Mouse (Mus musculus) c-Kit-positive CD71-positive TER-119-positive erythroid progenitor cells, embryonic 14.5 days (primary cell): ENCODE results near the gene Zfp428.

ENCODE experiments used
- DNase-seq: peaks from one replicate; pipeline ENCODE4 v3.0.0-alpha.2; 2013; ENCODE audit warnings: low spot score

Zfp428 gene

DNA sequence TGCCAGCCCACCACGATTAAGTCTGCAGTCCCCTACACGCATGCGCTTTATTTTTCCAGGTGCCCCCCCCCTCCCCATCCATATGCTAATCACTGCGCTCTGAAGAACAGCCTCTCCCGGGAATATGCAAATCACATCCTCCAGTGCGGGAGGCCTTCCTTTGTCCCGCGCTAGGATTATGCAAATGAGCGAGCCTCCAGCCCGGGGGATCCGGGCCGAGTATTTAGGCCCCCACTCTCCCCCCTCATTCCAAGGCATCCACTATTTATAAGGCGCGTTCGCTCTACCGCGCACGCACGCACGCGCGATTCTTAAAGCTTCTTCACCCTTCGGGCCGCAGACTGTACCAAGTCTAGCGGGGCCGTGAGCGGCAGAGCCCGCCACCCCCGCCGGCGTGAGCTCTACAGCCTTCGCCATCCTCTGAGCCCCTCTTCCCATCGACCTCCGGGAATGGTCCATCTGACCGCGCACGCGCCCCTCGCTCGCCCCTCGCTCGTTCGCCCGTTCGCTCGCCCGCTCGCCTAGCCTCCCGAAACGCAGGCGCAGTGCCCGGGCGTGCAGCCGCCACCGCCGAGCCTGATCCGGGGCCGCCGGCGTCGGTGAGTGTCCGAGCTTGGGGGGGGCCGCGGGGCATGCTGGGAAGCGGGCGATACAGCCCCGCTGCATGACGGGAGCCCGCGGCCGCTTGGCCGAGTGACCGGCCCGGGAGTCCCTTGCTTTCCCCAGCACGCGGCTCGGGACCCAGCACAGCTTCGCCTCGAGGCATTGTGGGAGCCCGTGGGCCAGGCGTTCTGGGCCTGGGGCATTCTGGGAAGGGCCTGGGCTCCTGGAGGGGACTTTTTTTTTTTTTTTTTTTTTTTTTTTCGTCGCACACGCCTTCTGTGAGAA is at the start of gene Zfp428:
Gene Zfp428 (plus strand): TSS at position 169 of the 888 bp plus-strand sequence.
- peak; percentile 59 for DNase-seq

DNA sequence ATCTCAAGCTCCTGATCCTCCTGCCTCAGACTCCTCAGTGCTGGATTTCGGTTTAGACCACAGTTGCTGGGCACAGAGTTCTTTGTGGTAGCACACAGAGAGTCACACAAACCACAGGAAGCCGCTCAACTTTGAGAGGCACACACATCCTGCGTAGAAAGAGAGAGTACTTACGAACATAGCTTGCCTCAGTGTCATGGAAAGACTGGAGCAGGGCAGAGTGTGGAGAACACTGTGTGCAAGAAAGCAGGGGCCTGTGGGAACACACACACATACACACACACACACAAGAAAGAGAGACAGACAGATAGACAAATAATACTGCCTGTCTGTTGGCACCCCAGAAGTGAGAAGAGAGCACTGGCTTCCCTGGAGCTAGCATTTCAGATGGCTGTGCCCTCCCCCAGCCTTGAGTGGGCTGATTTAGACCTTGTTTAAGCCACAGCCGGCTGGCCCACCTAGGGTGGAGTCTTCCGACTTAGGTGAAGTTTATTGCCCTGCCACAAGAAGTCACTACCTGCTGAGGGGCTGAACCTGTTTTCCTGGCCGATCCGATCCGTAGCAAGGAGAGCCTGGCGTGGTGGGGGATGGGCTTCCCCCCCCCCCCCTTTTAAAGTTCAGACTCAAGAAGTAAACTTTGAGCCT is 49.0 kb upstream of the Zfp428 start:
- DNase-seq: no peak

DNA sequence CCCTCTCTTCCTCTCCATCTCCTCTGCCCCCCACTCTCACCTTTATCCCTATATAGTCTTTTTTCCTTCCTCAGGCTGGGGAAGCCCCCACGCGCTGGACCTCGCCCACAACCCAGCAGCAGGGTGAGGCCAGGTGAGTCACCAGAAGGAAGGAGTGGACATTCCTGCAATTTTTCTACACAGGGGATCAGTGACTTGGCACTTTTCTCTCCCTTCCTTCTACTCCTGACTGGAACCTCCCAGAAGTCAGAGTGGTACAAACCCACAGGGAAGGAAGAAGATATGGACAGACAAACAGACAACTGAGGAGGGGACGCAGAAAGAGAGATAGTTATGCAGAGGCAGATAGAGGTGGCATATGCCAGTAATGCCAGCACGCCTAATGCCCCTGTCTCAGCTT is 47.4 kb upstream of the Zfp428 start:
- DNase-seq: no peak

DNA sequence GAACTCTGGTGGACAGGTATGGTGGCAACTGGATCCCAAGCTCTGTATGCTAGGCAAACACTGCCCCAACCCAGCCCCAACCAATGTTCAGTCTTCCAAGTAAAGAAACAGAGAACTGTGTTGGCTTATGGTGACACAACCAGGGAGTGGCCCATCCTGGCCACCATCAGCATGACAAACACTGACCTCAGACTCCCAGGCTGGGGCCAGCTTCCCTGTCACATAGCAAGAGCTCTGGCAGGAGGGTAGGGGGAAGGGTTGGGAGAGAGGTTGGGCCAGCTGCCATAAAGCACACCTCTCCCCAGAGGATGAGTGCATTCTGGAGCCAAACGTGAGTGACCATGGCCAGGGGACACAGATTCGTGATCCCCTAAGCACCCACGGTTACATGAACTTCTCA is 47.0 kb upstream of the Zfp428 start:
- DNase-seq: no peak

DNA sequence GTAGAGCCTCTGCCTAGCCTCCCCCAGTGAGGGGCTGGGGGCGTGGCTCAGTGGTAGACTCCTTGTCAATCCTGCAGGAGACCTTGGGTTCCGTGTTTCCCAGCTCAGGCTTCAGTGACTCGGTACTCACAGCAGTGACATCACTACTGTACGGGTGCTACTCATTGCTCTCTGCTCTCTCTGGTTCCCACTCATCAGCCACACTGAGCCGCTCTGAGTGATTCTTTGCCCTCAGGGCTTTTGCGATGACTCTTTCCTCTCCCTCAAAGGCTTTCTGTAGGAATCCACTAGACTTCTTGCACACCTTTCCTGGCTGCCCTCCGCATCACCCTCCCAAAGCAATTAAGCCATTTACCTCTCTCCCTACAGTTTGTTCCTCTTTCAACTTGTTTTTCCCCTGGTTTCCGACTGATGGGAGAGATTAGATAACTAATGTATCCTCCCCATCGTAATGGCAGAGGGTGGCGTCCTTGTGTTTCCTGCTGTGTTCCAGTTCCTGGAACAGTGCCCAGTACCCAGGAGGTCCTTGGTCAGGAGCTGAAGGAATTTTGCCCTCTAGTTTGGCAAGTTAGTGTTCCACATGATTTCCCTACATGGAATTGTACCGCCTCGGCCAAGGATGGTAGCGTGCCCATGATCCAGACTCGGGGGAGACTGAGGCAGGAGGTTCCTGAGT is 45.3 kb upstream of the Zfp428 start:
- DNase-seq: no peak

DNA sequence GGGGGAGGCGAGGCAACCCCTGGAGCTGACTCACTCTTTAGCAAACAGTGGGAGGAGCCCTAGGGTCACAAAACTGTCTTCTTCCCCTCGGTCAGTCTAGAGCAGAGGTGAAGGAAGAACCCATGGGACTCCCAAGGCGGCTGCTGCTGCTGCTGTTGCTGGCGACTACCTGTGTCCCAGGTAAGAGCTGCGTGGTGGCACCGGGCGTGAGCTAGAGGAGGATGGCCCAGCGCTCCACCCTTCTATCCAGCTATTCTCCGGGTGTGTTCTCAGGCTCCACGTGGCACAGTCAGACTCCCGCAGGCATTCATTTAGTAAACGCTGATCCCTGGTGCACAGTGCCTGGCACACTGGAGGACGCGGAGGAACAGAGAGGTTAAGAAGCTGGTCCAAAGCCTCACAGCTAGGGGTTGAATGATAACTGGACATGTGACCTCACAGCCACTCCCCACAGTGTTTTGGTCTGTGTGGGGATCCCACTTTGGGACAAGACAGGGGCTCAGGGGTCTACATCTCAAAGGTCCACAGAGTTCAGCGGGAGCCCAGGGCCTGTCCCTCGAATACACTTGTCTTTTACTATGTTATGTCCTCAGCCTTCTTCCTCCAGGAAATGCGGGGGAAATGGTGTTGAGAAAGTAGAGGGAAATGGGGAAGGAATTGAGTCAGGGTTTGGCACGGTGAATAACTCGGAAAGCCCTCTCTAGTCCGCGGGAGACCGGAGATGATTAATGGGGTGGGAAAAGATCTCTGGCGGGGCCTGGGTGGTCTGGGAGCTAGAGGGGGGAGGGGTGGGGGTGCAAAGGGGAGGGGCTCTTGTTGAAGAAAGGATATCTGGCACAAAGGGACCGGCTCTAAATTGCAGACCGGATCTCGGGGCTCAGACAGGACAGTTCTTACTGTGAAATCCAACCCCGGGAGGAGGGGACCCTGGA is 44.2 kb upstream of the Zfp428 start, which contains the start of gene Plaur:
Gene Plaur (plus strand): TSS at position 97 of the 932 bp plus-strand sequence.
- DNase-seq: no peak

DNA sequence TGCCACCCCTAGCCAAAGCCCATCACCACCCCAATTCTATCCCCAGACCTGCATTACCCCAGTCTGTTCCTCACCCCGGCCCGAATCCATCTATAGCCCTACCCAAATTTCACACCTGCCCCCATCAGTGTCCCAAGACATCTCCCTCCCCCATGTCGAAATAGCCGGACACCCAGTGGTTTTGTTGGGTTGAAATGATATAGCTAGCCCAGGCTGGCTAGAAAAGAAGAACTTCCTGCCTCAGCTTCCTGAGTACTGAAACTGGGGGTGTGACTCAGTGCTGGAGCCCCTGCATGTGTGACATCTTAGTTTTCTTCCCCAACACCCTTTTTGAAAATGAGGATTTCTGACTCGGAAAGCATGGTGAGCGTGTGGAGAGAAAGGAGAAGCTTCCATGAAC is 40.0 kb upstream of the Zfp428 start:
- DNase-seq: no peak

DNA sequence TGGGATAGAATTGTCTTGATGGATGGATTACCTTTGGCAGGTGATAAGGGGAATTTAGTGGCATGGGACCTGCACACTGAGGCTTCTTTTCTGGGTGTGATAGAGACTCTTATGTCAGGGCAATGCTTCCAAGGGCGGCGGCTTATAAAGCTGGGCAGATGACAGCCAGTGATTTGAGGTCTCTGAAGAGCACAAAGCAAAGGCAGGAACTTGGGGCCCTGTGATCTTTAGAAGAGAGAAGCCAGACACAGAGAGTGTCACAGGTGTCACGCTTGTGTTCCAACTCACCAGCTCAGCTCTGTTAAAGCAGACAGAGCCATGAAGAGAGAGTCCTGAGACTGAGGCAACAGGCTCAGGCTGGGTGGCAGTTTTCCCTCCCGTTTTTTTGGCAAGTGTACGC is 38.9 kb upstream of the Zfp428 start:
- no peak for DNase-seq

DNA sequence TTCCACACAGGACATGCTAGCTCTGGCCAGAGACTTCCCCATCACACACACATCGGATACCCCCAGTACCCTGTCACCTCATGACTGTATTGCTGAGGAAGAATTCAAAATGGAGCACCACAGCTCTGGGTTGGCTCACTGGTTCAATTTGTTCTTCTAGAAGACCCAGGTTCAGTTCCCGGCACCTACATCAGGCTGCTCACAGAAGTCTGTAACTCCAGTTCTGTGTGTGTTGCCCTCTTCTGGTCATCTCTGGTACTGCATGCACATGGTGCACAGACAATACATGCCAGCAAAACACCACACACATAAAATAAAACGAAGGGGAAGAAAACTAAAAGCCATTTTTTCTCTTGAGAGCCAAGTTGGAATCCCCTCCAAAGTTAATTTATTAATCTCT is 37.7 kb upstream of the Zfp428 start:
- DNase-seq: peak; percentile 28

DNA sequence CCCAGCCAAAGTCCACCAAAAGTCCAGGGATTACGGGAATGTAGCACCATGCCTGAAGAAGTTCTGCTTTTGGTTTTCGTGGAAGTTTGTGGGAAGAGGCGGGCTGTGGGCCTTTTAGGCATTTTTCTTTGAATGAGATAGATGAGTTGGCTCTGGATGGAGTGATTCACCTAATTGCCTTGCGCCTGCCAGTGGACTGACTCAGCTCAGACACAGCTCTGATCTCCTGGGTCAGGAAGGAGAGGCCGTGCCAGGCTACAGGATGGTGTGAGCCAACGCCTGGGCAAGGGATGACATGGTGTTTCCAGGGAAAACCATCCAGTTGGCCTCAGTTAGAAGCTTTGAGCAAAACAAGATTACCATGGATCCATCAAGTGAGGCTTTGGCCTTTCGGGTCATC is 36.5 kb upstream of the Zfp428 start:
- DNase-seq: no peak

DNA sequence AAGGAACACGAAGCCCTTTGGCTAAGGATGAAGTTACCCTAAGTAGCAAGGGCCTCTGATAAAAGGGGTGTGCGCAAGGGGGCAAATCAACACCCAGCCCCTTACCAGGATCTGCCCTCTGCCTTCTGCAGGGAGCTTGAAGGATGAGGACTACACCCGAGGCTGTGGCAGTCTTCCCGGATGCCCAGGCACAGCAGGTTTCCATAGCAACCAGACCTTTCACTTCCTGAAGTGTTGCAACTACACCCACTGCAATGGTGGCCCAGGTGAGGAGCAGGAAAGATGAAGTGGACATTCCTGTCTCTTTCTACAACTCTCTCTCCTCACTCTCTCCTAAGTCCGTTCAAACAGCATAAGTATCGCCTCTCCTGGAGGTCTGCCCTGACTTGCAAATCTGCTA is 34.4 kb upstream of the Zfp428 start:
- DNase-seq: no peak

DNA sequence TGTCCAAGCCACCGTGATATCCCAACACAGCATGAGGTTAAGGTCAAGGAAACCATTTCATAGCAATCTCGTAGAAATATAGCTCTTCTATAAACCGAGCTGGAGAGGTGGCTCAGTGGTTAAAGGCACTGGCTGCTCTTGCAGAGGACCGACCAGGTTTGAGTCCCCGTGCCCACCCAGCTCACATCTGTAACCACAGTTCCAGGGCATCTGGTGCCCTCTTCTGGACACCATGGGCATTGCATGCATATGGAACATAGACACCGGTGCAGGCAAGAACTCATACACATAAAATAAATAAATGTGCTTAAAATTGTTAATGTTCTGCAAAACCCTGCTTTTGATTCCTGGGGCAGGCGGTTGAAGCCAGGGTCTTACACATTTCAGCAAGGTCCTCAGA is 33.9 kb upstream of the Zfp428 start:
- peak; percentile 46 for DNase-seq

DNA sequence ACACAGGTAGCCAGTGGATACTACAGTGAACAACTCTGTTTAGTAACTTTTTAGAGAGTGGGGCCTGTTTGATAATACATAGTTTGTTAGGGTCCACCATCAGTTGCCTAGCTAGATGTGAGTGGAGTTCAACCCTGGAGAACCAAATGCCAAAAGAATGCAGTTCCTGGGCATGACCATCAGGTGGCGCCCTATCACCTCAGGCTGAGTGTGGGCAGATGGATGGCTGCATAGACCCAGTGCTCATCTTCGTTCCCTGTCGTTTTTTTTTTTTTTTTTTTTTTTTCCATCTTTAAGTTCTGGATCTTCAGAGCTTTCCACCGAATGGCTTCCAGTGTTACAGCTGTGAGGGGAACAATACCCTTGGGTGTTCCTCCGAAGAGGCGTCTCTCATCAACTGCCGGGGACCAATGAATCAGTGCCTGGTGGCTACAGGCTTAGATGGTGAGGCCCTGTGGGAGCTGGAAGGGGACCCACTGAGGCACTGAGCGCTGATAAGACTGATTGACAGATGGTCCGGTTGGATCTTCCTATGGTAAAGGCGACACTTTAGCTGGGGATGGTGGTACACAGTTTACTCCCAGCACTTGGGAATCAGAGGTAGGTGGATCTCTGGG is 32.8 kb upstream of the Zfp428 start:
- DNase-seq: peak; percentile 47

DNA sequence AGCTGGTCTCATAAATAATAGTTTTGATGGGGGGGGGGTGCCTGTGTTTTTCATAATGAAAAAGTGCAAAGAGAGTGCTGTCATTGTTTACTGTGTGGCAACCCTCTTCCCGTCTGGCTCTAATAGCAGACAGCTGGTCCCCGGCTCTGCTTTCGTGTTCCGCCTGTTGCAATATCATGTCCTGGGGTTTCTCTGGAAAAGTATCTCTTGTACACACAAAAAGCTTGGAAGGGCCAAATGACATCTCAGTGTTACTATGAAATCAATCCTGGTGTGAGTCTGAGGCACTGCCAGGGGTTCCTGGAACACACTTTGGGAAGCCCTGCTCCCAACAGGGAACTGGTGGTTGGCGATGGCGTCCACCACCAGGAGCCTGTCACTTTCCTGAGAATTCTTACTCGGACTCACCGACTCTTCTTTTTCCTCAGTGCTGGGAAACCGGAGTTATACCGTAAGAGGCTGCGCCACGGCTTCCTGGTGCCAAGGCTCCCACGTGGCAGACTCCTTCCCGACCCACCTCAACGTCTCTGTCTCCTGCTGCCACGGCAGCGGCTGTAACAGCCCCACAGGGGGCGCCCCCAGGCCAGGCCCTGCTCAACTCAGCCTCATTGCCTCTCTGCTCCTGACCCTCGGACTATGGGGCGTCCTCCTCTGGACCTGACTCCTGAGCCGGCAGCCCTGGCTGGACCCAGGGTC is 31.8 kb upstream of the Zfp428 start:
- no peak for DNase-seq

DNA sequence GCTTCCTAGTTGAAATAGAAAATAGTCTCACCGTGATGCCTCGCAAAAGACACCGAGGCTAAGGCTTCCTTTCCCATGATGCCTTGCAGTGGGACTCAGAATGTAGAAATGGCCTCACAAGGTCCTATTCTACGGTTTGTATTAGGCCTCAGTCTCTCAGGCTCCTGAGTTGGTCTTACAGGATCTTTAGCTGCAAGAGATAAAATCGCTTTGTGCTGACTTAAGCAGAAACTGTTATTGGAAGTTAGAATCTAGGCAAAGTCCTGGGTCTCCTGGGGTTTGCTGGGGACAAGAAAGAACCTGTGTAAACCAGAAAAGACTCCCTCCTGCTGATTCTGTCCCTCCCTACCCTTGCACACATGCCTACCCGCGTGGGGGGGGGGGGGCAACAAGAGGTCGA is 30.5 kb upstream of the Zfp428 start:
- no peak for DNase-seq

DNA sequence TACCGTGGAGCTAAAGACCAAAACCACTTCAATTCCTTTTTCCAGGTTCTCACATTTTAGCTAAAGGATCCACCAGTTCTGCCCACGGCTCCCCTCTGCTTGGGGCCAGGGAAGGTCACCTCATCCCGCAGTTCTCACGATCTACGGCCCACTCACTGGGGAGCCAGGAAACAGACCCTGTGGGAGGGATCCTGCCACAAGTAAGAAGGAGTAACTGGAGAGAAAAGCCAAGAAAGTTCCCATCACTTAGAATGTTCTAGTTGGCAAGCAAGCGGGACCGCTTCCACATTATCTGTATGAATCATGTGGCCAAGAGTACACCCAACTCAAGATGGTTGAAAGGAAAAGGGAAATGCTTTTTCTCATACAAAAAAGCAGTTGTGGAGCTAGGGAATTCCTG is 29.9 kb upstream of the Zfp428 start:
- no peak for DNase-seq

DNA sequence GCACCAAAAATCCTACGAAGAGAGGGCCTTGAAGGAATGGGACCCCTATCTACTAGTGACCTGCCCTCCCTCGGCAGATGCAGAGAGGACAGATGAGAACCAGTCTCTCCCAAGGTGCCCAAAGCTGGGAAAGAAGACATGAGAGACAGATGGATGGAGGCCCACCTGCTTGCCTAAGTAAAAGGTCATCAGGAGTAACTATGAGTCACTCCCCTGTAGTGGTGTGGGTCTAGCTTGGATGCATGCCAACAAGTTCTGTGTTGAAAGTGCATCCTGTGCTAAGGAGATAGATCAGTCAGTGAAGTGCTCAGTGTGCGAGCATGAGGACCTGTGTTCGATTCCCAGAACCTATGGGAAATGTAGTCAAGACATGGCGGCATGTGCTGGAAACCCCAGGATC is 27.9 kb upstream of the Zfp428 start:
- DNase-seq: no peak

DNA sequence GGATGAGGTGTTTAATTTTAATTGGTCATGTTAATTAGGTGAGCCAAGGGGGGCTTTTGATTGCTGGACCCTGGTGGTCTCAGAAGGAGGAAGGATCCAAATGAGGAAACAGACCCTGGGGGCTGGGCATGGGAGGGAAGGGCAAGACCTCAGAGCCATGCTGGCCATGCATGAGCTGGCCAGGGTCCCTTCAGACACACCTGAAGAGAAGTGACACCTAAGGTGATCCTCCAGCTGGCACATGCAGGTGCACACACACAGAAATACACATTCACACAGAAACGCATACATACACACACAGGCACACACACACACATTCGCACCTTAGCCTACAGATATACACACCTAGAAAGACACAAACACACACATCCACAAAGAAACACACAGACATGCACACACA is 27.1 kb upstream of the Zfp428 start:
- no peak for DNase-seq

DNA sequence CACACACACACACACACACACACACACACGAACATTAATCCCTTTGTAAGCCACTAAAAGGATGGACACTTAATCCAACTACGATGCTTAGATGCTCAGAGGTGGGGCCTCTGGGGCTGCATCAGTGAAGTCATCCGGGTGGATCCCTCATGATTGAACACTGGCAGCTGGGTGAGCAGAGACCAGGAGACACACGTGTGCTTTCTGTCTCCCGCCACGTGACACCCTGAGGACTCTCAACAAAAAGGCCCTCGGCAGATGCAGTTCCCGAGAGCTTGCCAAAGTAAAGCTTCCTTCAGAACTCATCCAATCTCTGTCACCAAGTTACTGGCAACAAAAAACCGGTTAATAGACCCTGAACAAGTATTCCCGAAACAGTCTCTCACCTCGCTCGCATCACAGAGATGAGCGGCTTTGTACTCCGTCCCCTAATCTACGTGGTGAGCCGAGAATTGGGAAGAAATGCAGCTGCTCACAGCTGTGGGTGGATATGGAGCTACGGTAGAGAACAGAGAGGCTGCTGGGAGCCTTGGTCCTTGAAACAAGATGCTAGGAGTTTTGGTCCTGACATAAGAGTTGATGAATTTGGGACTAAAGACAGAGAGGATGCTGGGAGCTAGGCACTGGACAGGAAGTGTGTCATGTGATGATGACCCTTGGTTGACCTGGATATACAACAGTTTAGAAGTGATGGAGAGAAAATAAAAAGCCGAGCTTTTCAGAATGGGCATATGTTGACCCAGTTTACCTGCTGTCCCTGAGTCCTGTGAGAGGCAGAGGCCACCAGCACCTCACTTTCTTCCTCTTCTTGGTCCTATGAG is 26.5 kb upstream of the Zfp428 start:
- no peak for DNase-seq

DNA sequence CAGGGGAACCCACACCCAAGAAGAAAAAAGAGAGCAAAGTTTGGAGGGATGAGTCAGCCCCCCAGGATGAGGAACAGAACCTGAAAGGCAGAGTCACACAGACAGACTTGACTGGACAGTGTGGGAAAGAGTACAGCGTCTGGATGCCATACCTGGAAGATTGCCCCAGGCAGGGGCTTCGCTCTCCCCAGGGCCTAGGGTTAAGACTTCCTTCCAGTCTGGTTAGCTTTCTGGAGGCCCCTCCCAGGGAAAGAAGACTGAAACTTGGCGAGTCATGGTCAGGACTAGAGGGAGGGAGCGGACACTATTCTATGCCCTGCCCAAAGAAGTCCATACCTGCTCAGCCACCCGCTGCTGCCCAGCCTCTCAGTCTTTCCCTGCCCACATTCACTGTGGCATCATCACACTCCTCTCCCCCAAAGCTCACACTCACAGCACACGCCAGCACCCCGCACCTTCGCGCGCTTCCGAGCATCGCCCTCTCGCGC is 25.8 kb upstream of the Zfp428 start:
- no peak for DNase-seq
